Mouse (Mus musculus): ENCODE data around the gene Grcc10. TPM values are rescaled to one million over a fixed set of nuclear protein-coding genes. Genes with fewer than 3 reads are reported as not detected.
A peak's percentile ranks its signal among the peaks of the same experiment; 100 is the strongest.

The Grcc10 gene
- 652 and 676 TPM in 2 replicates for polyA plus RNA-seq (2015; fragmentation: Nextera tagmentation; extraction: Ambion mirVana)

- H3K4me1 ChIP-seq: peaks cover 36% of the 10 kb centered on the region
- H3K36me3 ChIP-seq: peaks cover 17% of the 10 kb centered on the region; the same call in 1 of the 2 replicates
- H3K9me3 ChIP-seq: no peaks in the 10 kb centered on the region
- no peaks in the 10 kb centered on the region for H3K27me3 ChIP-seq
- WGBS: under 1% methylated on average over 41 of the region's 41 CpGs
- H3K9ac ChIP-seq (replicated peaks): peak within 1 kb of the TSS; percentile 90
- peak within 1 kb of the TSS; percentile 98 for H3K27ac ChIP-seq (replicated peaks)
- peak within 1 kb of the TSS; percentile 60 for H3K4me3 ChIP-seq
- ATAC-seq (replicated peaks): peak; percentile 80
- peak within 1 kb of the TSS; percentile 73 for H3K4me2 ChIP-seq (replicated peaks)
Observed at GRCm38 (mm10) chr6:124740888-124741761, at the start of gene Grcc10. Gene Grcc10, minus strand, starts transcription at chr6:124741374.

- H3K9me3 ChIP-seq: no peaks in the 10 kb centered on the region
- no peak overlapping the region for H3K27ac ChIP-seq (replicated peaks)
- no peaks in the 10 kb centered on the region for H3K4me1 ChIP-seq
- 79% methylated on average over 4 of the region's 4 CpGs for WGBS
- no peak overlapping the region for H3K4me3 ChIP-seq
- H3K4me2 ChIP-seq (replicated peaks): no peak overlapping the region
- no peak overlapping the region for H3K9ac ChIP-seq (replicated peaks)
- no peaks in the 10 kb centered on the region for H3K27me3 ChIP-seq
- no peaks in the 10 kb centered on the region for H3K36me3 ChIP-seq
- no peak for ATAC-seq (replicated peaks)
Observed at GRCm38 (mm10) chr6:124790121-124790520, 48.9 kb upstream of the Grcc10 start.

- Histone ChIP-seq H3K27ac (replicated peaks) (no peak overlapping the region), H3K27me3 (no peaks in the 10 kb centered on the region), H3K9ac (replicated peaks) (no peak overlapping the region), H3K4me1 (no peaks in the 10 kb centered on the region), H3K4me2 (replicated peaks) (no peak overlapping the region), H3K36me3 (no peaks in the 10 kb centered on the region), H3K9me3 (no peaks in the 10 kb centered on the region), H3K4me3 (no peak overlapping the region)
- no peak for ATAC-seq (replicated peaks)
- WGBS: 82% methylated on average over 4 of the region's 4 CpGs
Observed at GRCm38 (mm10) chr6:124789519-124789918, 48.3 kb upstream of the Grcc10 start.

- no peak overlapping the region for H3K27ac ChIP-seq (replicated peaks)
- no peak for ATAC-seq (replicated peaks)
- no peak overlapping the region for H3K4me2 ChIP-seq (replicated peaks)
- no peaks in the 10 kb centered on the region for H3K27me3 ChIP-seq
- no peak overlapping the region for H3K9ac ChIP-seq (replicated peaks)
- H3K4me3 ChIP-seq: no peak overlapping the region
- H3K4me1 ChIP-seq: no peaks in the 10 kb centered on the region
- H3K9me3 ChIP-seq: no peaks in the 10 kb centered on the region
- 83% methylated on average over 10 of the region's 10 CpGs for WGBS
- H3K36me3 ChIP-seq: no peaks in the 10 kb centered on the region
Observed at GRCm38 (mm10) chr6:124787722-124788121, 46.5 kb upstream of the Grcc10 start.

GRCm38 (mm10) chr6:124786756-124787420 is 45.7 kb upstream of the Grcc10 start:
- Histone ChIP-seq H3K9me3 (no peaks in the 10 kb centered on the region), H3K4me2 (replicated peaks) (no peak overlapping the region), H3K27me3 (no peaks in the 10 kb centered on the region), H3K27ac (replicated peaks) (no peak overlapping the region), H3K36me3 (no peaks in the 10 kb centered on the region), H3K4me3 (no peak overlapping the region), H3K9ac (replicated peaks) (no peak overlapping the region), H3K4me1 (peaks cover 3% of the 10 kb centered on the region; the same call in 1 of the 2 replicates)
- 53% methylated on average over 8 of the region's 8 CpGs for WGBS
- ATAC-seq (replicated peaks): no peak

- Histone ChIP-seq H3K4me2 (replicated peaks) (peak overlapping the region; percentile 18), H3K4me3 (no peak overlapping the region), H3K36me3 (no peaks in the 10 kb centered on the region), H3K9ac (replicated peaks) (no peak overlapping the region), H3K9me3 (no peaks in the 10 kb centered on the region), H3K27me3 (no peaks in the 10 kb centered on the region), H3K4me1 (peaks cover 15% of the 10 kb centered on the region), H3K27ac (replicated peaks) (no peak overlapping the region)
- 21% methylated on average over 6 of the region's 6 CpGs for WGBS
- no peak for ATAC-seq (replicated peaks)
Observed at GRCm38 (mm10) chr6:124782436-124782835, 41.3 kb upstream of the Grcc10 start.

- Histone ChIP-seq H3K27me3 (no peaks in the 10 kb centered on the region), H3K4me3 (no peak overlapping the region), H3K27ac (replicated peaks) (no peak overlapping the region), H3K9ac (replicated peaks) (no peak overlapping the region), H3K4me1 (peaks cover 15% of the 10 kb centered on the region), H3K4me2 (replicated peaks) (no peak overlapping the region), H3K36me3 (no peaks in the 10 kb centered on the region), H3K9me3 (no peaks in the 10 kb centered on the region)
- no peak for ATAC-seq (replicated peaks)
- WGBS: 85% methylated on average over 7 of the region's 7 CpGs
Observed at GRCm38 (mm10) chr6:124780917-124781316, 39.7 kb upstream of the Grcc10 start.

- H3K27me3 ChIP-seq: no peaks in the 10 kb centered on the region
- no peaks in the 10 kb centered on the region for H3K9me3 ChIP-seq
- H3K4me2 ChIP-seq (replicated peaks): peak overlapping the region; percentile 54
- H3K9ac ChIP-seq (replicated peaks): peak overlapping the region; percentile 18; the same call in 1 of the 2 replicates
- peak; percentile 20; the same call in 1 of the 2 replicates for ATAC-seq (replicated peaks)
- H3K4me1 ChIP-seq: peaks cover 15% of the 10 kb centered on the region
- no peaks in the 10 kb centered on the region for H3K36me3 ChIP-seq
- H3K4me3 ChIP-seq: peak overlapping the region; percentile 35
- WGBS: 4% methylated on average over 10 of the region's 10 CpGs
- no peak overlapping the region for H3K27ac ChIP-seq (replicated peaks)
Observed at GRCm38 (mm10) chr6:124779984-124780416, 38.8 kb upstream of the Grcc10 start.

- peak within 1 kb of the TSS; percentile 54 for H3K4me2 ChIP-seq (replicated peaks)
- 2% methylated on average over 23 of the region's 23 CpGs for WGBS
- no peaks in the 10 kb centered on the region for H3K27me3 ChIP-seq
- no peaks in the 10 kb centered on the region for H3K9me3 ChIP-seq
- H3K36me3 ChIP-seq: no peaks in the 10 kb centered on the region
- ATAC-seq (replicated peaks): peak; percentile 39; the same call in 1 of the 2 replicates
- H3K4me1 ChIP-seq: peaks cover 15% of the 10 kb centered on the region
- H3K9ac ChIP-seq (replicated peaks): peak within 1 kb of the TSS; percentile 18; the same call in 1 of the 2 replicates
- H3K4me3 ChIP-seq: peak within 1 kb of the TSS; percentile 35
- 0 out of 2 replicates have a peak within 1 kb of the TSS, but pooled peaks have one; percentile 1 for H3K27ac ChIP-seq (replicated peaks)
Observed at GRCm38 (mm10) chr6:124779222-124779983, 38.2 kb upstream of the Grcc10 start, which contains the start of gene Lrrc23. Gene Lrrc23, minus strand, starts transcription at chr6:124779727.

GRCm38 (mm10) chr6:124770511-124770910 is 29.3 kb upstream of the Grcc10 start:
- Histone ChIP-seq H3K9ac (replicated peaks) (no peak overlapping the region), H3K4me2 (replicated peaks) (no peak overlapping the region), H3K27me3 (no peaks in the 10 kb centered on the region), H3K36me3 (no peaks in the 10 kb centered on the region), H3K4me1 (peaks cover 20% of the 10 kb centered on the region), H3K27ac (replicated peaks) (no peak overlapping the region), H3K9me3 (no peaks in the 10 kb centered on the region), H3K4me3 (no peak overlapping the region)
- ATAC-seq (replicated peaks): no peak
- WGBS: 94% methylated on average over 15 of the region's 15 CpGs

- Histone ChIP-seq H3K9ac (replicated peaks) (peak overlapping the region; percentile 66), H3K9me3 (no peaks in the 10 kb centered on the region), H3K4me2 (replicated peaks) (peak overlapping the region; percentile 90), H3K27me3 (no peaks in the 10 kb centered on the region), H3K36me3 (no peaks in the 10 kb centered on the region), H3K4me3 (peak overlapping the region; percentile 61), H3K4me1 (peaks cover 20% of the 10 kb centered on the region), H3K27ac (replicated peaks) (0 out of 2 replicates have a peak overlapping the region, but pooled peaks have one; percentile 50)
- no peak for ATAC-seq (replicated peaks)
- WGBS: 68% methylated on average over 7 of the region's 7 CpGs
Observed at GRCm38 (mm10) chr6:124770013-124770412, 28.8 kb upstream of the Grcc10 start.
